Mouse (Mus musculus) liver, postnatal 0 days (tissue): ENCODE data around the gene Rims4.

Source experiments
- CTCF ChIP-seq: sonication (generic); IDR thresholded peaks from 2 replicates; pipeline ENCODE4 v1.5.1; 2016; ENCODE audit warnings: antibody characterized with exemption, low read depth
- EP300 ChIP-seq: IDR thresholded peaks from 2 replicates; pipeline ENCODE4 v1.6.1; 2016; ENCODE audit warnings: antibody characterized with exemption, low read depth, mild to moderate bottlenecking

- TF ChIP-seq EP300 (no peak), CTCF (peak; percentile 93)
Measured at GRCm38 (mm10) chr2:163823248-163823647, 95.2 kb downstream of the Rims4 start.
